Mouse (Mus musculus): ENCODE measurements around the gene 2700081O15Rik.
"Not testable (repeated sequence)": the region's sequence is repeated elsewhere in the genome, so short reads cannot be mapped to it uniquely, and the experiment has no call there.

2700081O15Rik gene

DNA sequence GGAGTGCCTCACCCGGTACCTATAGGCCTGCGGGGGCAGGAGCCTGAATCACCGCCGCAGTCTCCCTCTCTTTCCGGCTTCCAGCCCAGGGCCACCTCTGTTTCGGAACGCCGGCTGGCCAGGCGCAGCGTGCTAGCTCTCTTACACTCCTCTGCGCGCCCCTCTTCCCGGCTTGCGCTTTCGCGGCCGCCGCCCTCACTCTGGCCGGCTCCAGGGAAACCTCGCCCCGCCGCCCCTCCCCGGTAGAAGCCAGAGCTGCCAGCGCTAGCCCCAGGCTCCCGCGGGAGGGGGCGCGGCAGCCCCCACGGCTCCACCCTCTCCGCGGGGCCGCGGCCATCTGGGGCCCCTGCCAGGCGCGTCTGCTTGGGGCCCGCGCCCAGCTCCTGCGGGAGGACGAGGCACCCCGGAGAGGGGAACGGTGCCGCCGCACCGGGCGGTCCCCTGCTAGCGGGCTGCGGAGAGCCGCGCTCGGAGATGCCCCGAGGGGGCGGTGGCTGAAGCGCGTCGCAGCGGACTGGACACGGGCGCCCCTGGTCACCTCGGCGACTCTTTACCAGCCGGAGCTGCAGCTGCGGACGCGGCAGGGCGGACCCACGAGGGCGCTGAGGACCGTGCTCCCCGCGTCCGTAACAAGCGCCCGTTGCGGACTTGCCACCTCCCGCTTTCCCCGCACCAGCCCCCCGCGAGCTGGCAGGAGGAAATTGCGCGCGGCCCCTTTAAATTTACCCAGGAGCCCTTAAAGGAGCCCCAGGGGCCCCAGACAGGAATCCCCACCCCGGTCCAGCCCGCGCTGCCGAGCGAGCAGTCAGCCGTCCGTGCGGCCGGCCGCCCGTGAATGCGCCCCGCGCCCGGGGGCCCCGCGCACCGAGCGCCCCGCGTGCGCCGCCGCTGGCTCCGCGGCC lies at the start of gene 2700081O15Rik:
2700081O15Rik (plus strand) TSS at position 792 of the 902 bp plus-strand sequence.
- peak; percentile 76 to 79 for DNase-seq (ENCODE audit: low spot score in 2 of 2)

DNA sequence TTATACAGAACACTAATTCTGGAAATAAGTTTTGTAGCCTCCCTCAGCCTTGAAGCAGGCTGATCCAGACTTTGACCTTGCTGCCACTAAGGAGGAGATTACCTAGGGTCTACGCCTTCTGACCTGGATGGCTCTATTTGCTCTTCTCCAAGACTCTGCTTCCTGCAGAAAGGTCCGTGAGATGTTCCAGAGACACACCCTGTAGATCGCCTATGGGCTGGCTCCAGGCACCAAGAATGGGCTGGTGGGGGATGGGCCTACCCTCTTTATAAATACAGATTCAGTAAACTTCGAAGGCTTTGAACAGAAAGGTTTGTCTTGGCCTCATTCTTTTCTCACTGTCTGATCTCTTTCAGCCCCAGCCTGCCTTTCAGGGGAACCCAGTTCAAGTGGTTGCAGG lies 48.0 kb upstream of the 2700081O15Rik start:
- not testable (repeated sequence) for DNase-seq (ENCODE audit: low spot score in 2 of 2)

DNA sequence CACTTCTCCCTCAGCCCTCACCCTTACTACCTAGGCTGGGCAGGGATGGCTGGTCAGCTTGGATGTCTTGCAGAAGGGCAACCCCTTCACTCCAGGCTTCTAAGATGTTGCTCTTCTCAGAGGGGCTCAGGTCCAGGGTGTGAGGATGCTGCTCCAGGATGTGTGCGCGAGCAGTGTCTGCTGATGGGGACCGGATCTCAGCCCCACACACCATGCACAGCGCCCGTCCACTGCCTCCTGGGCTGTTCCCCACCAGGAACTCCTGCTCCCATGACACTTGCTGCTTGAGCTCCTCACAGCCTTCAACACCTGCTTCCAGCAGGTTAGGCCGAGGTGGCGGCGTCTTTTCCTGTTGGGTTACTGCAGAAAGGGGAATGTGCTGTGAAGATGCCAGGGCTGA lies 42.9 kb upstream of the 2700081O15Rik start:
- DNase-seq (ENCODE audit: low spot score in 2 of 2): no peak

DNA sequence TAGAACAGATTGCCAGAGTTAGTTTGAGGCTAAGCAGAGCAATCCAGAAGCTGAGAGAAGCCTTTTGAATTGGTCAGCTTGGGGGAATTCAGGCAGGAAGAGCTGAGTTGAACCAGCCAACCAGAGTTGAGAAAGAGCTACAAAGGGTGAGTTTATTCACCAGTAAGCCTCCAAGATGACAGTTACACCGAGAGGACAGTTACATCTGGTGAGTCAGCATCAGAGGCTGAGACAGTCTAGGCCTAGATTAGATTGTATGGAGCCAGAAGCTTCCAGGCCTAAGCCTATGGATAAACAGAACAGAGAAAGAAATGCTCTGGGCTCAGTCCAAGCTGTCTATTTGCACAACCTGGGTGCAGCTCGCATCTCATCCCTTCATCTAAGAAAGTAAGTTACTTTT lies 39.8 kb upstream of the 2700081O15Rik start:
- no peak for DNase-seq (ENCODE audit: low spot score in 2 of 2)

DNA sequence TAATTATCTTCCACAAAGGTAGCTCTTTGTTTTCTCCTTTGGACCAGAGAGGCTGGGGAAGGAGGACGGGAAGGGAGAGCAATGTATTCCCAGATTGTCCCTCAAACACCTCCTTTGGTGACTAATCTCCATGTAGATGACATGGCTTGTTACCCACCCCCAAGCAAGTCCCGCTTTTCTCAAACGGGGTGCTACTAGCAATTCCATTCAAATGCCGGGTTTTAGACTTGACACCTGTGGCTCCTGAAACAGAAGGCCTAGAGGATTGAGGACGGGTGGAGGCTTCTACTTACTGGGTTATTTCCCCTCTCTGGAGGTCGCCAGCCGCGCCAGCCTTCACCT lies 35.5 kb upstream of the 2700081O15Rik start:
- DNase-seq (ENCODE audit: low spot score in 2 of 2): no peak

DNA sequence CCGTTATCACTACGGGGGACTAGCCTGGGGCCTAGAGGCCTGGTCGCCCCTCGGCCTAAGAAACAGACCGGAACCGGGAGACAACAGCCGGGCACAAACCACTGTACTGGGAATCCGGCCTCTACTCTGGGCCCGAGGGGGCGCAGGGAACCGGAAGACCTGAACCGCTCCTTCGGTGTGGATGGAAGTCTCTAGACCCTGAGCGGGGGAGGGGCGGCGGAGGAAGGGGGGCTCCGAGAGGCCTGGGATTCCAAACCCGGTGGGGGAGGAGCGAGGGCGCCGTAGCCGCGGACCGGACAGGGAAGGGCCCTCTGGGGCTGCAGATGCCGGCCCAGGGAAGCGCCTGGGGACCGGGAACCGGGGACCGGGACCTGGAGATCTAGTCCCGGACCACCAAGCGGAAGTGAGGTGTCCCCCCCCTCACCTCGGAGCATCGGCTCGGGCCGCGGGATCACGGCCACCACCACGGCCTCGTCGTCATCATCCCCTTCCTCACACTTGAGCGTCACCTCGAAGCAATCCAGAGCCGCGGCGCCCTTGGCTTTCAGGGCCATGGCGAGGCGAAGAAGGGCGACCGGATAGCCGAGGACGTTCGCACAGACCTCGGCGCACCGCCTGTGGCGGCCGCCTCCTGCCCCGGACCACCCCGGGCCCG lies 35.0 kb upstream of the 2700081O15Rik start:
- DNase-seq (ENCODE audit: low spot score in 2 of 2): peak; percentile 63 to 78

DNA sequence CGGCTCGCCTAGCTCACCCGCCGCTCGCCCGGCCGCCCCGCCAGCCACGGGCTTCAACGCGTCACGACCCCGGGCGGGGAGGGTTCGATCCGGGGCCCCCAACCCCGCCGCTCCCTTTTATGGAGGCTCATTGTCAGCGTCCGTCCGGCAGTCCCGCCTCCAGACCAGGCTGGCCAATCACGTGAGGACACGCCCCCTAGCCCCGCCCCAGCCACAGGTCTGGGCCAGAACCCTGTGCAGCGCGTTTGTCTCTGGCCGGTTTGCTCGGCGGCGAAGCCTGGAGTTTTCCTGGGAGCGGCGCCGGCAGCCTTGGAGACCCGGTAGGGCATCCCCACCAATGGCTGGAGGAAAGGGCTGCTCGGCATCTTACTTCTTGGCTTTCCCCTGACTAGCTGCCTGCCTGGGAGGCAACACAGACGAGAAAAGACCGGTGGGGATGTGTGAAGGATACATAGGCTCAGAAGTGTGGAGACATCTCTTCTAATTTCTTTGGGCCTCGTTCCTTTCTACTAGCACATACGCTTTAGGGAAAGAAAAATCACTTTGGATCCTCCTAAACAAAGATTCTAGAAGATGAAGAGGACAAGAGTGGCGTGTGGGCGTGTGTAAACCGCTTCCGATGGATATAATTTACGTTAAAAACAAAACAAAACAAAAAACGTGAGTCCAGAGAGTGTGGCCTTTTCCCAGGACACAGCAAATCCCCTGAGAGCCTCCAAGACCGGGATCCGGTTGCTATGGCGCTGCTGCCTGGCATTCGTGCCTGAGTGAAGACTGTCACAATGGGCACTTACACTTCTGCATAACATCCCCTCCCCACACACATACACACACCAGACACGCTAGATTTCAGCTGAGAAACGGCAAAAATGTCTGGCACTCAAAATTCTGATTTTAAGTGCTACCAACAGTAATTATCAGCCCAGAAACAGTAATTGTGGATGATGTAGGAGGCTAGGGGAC lies 34.2 kb upstream of the 2700081O15Rik start, which contains the start of gene Spindoc:
Spindoc (minus strand) TSS at position 92 of the 963 bp plus-strand sequence.
- DNase-seq (ENCODE audit: low spot score in 2 of 2): peak; percentile 97 to 99

DNA sequence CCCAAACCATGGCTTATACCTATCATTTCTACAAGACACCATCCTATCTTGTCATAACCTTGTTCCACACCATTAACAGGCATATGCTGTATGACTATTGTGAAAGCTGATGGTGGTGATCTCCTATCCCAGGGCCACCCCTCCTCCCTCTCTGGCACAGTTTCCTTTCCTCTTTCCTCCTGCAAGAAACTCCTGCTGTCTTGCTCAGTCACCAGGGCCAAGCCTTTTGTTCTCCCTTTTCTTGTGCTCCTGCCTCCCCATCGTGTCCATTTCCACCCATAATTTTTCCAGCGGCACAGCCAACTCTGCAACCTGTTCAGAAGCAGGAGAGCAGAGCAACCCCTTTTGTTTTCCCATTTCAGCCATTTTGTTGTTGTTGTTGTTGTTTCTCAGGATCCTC lies 31.4 kb upstream of the 2700081O15Rik start:
- no peak for DNase-seq (ENCODE audit: low spot score in 2 of 2)

DNA sequence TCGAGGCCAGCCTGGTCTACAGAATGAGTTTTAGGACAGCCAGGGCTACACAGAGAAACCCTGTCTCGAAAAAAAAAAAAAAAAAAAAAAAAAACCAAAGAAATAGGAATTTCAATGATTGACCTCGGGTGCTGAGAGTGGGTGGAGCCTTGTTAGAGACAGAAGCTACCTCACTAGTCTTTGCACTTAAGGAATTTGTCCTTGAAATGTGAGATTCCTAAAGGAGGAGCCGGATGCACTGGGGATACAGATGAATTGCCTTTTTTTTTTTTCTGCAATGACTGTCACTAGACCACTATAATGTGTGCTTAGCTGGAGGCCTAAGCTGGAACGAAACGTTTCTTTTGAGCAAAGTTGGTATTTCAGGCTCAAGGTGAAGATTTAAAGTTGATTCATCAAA lies 28.9 kb upstream of the 2700081O15Rik start:
- no peak for DNase-seq (ENCODE audit: low spot score in 2 of 2)

DNA sequence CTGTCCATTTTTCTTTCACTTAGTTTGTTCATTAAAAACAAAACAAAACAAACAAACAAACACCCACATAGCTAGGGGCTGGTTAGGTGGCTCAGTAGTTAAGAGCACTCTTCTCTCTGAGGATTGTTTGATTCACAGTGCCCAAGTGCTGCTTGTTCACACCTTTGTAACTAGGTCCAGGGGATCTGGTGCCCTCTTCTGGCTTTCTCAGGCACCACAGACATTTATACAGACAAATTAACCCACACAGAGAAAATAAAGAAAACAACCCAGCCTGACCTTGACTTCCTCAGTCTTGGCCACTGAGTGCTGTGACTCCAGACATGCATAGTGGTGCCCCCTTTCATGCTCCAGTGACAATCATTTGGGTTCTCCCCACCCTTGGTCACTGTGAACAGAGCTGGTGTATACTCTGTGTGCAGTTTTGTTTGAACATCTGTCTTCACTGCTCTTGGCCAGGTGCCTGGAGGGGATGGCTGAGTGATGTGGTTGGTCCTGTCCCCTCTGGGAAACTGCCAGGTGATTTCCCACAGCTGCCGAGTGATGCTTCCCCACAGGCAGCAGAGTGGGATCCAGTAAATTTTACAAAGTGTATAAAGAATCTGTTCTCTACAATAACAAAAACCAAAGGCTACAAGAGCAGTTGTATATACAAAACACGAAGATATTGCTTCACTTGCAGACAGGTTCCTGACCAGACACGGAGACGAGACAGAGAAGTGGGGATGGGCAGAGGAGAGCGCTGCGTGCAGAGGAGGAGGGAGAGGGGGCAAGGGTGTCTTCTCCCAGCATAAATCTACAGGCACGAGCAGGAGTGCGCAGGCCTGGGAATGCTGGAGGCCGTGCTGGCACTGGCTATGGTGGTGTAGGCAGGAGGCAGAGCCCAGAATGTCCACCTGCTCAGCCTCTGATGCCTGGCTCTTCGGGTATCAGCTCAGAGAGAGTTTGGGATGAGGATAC lies 20.3 kb upstream of the 2700081O15Rik start:
- not testable (repeated sequence) for DNase-seq (ENCODE audit: low spot score in 2 of 2)

DNA sequence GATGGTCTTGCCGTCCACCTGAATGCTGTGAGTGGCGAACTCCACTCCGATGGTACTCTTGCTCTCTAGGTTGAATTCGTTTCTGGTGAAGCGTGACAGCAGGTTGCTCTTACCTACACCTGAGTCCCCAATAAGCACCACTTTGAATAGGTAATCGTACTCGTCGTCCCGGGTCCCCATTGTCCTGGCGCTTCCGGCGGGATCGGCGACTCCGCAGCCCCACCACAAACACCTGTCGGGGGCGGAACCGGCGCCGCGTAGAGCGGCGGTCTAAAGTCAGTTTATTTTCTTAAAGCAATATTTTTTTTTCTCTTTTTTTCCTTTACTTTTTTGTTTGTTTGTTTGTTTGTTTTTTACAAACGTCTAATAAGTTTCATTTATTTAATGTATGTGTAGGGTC lies 18.5 kb upstream of the 2700081O15Rik start:
- not testable (repeated sequence) for DNase-seq (ENCODE audit: low spot score in 2 of 2)

DNA sequence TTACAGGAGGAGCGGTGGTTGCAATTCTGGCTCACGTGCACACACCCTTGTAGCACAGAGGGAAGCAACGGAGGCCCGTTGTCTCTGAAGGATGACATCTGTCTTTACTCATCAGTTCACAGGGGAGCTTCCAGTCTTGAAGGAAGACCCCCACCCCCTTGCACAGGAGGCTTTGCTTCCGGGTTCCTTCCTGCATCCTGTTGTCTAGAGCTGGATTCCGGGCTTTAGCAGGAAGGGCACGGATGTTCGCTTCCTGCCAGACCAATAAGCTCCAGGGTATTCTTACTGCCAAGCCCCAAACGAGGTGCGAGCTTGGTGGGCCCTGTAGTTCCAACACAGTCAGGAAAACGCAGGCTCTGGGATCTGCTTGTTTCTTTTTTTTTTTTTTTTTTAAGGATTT lies 16.8 kb upstream of the 2700081O15Rik start:
- DNase-seq (ENCODE audit: low spot score in 2 of 2): no peak

DNA sequence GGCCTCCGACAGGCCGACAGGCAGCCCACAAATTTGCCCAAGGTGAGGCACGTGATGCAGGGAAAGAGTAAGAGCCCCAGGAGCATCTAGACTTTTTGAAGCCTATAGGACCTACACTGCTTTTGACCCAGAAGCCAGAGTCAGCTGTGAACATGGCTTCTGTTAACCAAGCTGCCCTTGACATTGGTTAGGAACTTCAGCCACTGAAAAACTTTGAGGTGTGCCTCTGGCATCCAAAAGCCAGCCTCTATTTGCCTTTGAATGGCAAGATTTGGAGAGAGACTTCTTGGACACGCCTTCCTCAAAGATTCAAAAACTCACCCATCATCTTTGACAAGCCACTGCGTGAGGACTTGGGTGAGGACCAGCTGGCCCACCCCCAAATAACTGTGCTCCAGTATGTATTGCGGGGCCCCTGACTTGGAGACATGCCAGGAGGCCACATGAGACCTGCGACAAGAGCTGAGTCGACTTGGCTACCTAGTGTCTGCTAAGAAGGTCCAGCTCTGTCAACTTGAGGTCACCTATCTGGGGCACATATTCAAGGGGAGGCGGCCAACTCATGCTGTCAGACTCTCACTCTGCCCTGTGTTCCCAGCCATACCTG lies 12.7 kb upstream of the 2700081O15Rik start:
- no peak for DNase-seq (ENCODE audit: low spot score in 2 of 2)

DNA sequence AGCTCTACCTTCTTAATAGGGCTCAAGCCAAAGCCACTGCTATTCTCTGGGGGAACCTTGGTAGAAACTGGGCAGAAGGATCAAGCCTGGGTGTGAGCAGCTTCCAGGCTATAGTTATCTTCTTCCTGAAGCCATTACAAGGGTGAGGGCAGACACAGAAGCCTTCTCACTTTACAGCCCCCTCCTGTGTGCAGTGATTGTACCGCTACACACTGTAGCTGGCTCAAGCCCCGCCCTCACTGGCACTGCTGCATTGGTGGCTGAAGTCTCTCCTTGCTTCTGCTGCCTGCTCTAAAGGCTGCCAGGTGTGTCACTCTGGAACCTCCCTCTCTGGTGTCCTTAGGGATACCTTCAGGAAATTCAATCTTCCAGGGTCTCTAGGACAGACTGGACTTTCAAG lies 5.1 kb upstream of the 2700081O15Rik start:
- DNase-seq (ENCODE audit: low spot score in 2 of 2): no peak

DNA sequence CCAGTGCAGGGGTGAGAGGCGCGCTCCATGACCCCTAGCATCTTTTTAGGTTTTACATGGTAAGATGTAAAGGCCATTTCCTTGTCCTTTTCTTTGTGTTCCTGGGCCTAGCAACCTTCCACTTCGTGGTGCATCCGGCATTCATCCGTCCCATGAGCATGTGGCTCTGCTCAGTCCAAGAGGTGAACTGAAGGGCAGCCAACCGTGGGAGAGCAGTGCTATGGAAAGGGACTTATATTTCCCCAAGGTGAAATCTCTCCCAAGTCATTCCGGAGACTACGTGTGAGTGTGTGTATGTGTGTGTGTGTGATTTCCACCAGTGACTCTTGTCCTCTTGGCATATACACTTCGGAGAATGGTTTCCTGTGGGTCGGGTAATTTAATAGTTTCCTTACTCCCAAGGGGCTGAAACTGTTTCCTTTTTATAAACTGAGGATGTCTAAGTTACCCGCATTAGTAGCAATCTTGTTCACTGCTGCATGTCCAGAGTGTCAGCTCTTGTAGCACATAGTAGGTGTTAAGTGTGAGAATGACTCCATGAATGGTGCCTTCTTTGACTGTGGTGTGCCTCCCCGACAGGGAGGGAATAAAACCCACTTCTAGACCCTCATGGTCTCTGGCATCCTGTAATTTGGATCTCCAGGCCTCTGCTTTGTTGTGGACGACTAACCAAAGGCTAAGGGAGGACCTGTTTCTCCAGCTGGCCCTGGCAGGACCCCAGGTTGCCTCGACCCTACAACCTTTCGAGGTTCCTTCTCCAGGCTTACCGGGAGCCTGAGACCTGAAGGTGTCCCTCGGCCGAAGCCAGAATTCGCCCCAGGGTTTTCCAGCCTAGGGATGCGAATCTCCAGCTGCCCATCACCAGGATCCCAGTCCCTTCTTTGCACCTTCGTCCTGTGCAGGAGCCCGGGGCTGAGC lies 1.2 kb upstream of the 2700081O15Rik start:
- no peak for DNase-seq (ENCODE audit: low spot score in 2 of 2)

DNA sequence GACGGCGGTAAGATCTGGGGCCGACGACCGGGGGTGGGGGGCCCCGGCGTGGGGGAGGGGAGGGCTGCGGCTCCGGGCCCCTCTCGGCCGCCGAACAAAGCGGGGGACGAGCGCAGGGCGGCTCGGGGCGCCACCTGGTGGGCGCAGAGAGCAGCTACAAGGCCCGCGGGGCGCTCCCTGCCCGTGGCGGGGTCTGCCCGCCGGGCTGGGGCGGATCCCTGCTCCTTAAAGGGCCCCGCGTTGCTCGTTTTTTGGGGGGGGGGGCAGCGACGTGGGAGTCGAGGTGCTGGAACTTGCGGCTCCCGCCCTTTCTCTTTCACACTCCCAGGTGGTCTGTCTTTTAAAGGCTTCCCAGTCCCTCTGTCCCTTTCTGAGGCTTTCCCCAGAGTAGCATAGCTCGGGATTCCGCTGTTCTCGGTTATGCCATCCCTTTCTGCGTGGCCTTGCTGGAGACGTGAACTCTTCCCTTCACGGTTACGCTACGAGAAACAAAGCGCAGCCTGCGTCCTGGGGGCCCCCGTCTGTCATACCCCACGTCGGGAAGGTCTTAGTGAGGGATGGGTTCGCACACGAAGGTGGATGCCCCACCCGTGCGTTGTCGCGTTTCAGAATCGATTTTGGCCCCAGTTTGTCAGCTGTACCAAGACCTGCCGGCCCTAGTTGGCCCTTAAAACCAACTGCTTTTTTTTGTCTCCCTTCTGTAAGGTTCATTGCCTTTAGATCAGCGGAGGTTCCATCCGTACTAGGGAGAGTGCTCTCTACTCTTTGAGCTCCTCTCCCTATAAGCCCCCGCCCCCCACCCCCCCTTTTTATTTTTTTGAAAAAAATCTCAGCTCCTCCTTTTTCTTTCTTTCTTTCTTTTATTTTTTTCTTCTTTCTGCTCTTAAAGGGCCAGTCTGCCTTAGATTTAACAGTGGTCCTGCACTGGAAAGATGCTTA lies 755 bp downstream of the 2700081O15Rik start:
- DNase-seq (ENCODE audit: low spot score in 2 of 2): peak; percentile 81 to 83

DNA sequence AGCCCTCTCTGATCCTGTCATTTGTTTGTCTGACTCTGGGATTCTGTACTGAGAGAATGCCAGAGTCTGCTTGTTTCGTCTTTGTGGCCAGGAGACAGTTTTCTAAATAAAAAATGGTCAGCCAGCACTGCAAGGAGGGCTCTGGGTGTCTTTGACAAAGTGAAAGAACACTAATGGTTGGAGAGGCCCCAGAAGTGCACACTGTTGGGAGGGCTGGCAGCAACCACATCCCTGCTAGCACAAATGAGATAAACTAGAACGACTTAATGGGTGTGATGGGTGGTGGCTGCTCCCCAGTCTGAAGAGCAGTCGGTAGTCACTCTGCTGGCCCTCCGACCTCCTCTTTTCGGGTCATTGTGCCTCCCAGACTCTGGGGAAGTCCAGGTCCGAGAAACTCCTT lies 1.7 kb downstream of the 2700081O15Rik start:
- DNase-seq (ENCODE audit: low spot score in 2 of 2): no peak

DNA sequence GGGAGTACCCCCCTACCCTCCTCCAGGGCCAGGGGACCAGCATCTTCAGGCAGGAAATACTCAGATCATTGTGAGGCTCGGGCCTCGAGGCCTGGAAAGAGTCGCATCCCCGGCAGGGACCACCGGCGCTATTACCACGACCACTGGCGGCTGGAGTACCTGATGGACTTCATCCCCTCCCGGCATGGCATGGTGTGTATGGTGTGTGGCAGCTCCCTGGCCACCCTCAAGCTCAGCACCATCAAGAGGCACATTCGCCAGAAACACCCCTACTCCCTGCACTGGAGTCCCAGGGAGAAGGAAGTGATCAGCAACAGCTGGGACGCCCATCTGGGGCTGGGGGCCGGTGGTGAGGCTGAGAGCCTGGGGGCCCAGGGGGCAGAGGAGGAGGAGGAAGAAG lies 2.7 kb downstream of the 2700081O15Rik start:
- DNase-seq (ENCODE audit: low spot score in 2 of 2): no peak
